Mouse (Mus musculus): ENCODE measurements at regions not wholly inside any gene's neighbourhood (a gene's known extent, or its start where the extent isn't known, plus 50 kb on each side); places are given as distances from the start of the nearest gene placed in this dataset.

- Histone ChIP-seq H3K27me3 (no peaks in the 10 kb centered on the region), H3K27ac (no peak overlapping the region), H3K36me3 (no peaks in the 10 kb centered on the region), H3K4me1 (no peaks in the 10 kb centered on the region), H3K4me3 (no peak overlapping the region), H3K9me3 (no peaks in the 10 kb centered on the region), H3K9ac (no peak overlapping the region), H3K4me2 (no peak overlapping the region)
- no peak for ATAC-seq (ENCODE audit: borderline replicate concordance, extremely low read depth, low FRiP score, low TSS enrichment)
- 68% methylated on average over 12 of the region's 12 CpGs for WGBS
Measured at GRCm38 (mm10) chr19:28087607-28088546, 76.9 kb upstream of the Rfx3 start.

- H3K4me2 ChIP-seq, result no peak overlapping the region
- no peak overlapping the region for H3K9ac ChIP-seq
- no peak overlapping the region for H3K27ac ChIP-seq
- WGBS, result 83% methylated on average over 3 of the region's 3 CpGs
- H3K36me3 ChIP-seq, result no peaks in the 10 kb centered on the region
- no peak for ATAC-seq (ENCODE audit: borderline replicate concordance, extremely low read depth, low FRiP score, low TSS enrichment)
- H3K9me3 ChIP-seq, result no peaks in the 10 kb centered on the region
- H3K4me1 ChIP-seq, result no peaks in the 10 kb centered on the region
- no peak overlapping the region for H3K4me3 ChIP-seq
- no peaks in the 10 kb centered on the region for H3K27me3 ChIP-seq
Measured at GRCm38 (mm10) chr19:28070386-28070785, 59.4 kb upstream of the Rfx3 start.

Data from lung, embryonic 15.5 days (tissue).